Mouse (Mus musculus) cortical plate, adult 2 months (tissue): ENCODE data around the gene Cog3. TPM values are rescaled to one million over a fixed set of nuclear protein-coding genes. Genes with fewer than 3 reads are reported as not detected.
"Not testable (repeated sequence)": the region's sequence is repeated elsewhere in the genome, so short reads cannot be mapped to it uniquely, and the experiment has no call there.

Experiments
- H3K27ac ChIP-seq: fragments of 200-500 bp; 2 replicates; pipeline ENCODE4 v1.5.1; 2012; ENCODE audit warnings: low read length, control low read depth, inconsistent platforms; ENCODE audit not compliant: insufficient read depth
- H3K4me1 ChIP-seq: fragments of 200-500 bp; 2 replicates; pipeline ENCODE4 v1.6.1; 2011; ENCODE audit warnings: low read length; ENCODE audit not compliant: control insufficient read depth, insufficient read depth
- H3K4me3 ChIP-seq: fragments of 200-500 bp; 2 replicates; pipeline ENCODE4 v1.5.1; 2011; ENCODE audit warnings: mild to moderate bottlenecking, low read length, control low read depth; ENCODE audit not compliant: insufficient read depth
- CTCF ChIP-seq: fragments of 200-500 bp; IDR thresholded peaks from 2 replicates; pipeline ENCODE4 v1.5.1; 2011; ENCODE audit warnings: mild to moderate bottlenecking, control low read depth, low read length; ENCODE audit not compliant: insufficient read depth; ENCODE audit errors: extremely low read depth
- POLR2A ChIP-seq: fragments of 200-500 bp; IDR thresholded peaks from 2 replicates; pipeline ENCODE4 v1.6.1; 2011; ENCODE audit warnings: mild to moderate bottlenecking, low read length, control low read depth; ENCODE audit not compliant: insufficient read depth; ENCODE audit errors: extremely low read depth
- polyA plus RNA-seq: library from polyadenylated mRNA; depleted of rRNA; stranded (reverse); fragments of >200 nt; gene quantifications from 2 replicates; pipeline ENCODE4 v1.2.3, GENCODE M21; 2012

Gene Cog3
- polyA plus RNA-seq, 1 experiment = 24.4 TPM

GRCm38 (mm10) chr14:75787794-75788175, 33.5 kb upstream of the Cog3 start:
- TF ChIP-seq POLR2A (no peak), CTCF (no peak)
- Histone ChIP-seq H3K4me1 (no peaks in the 10 kb centered on the region; the same call in 1 of the 2 replicates), H3K27ac (no peak overlapping the region), H3K4me3 (no peak overlapping the region)

GRCm38 (mm10) chr14:75786868-75787793, 32.8 kb upstream of the Cog3 start, which contains the start of gene Slc25a30:
TSS of gene Slc25a30 (minus strand) at chr14:75787037.
- Histone ChIP-seq H3K4me1 (no peaks in the 10 kb centered on the region; the same call in 1 of the 2 replicates), H3K27ac (0 out of 2 replicates have a peak within 1 kb of the TSS, but pooled peaks have one; percentile 33), H3K4me3 (peak within 1 kb of the TSS; percentile 66)
- TF ChIP-seq CTCF (no peak), POLR2A (peak; percentile 91)

- no peaks in the 10 kb centered on the region; the same call in 1 of the 2 replicates for H3K4me1 ChIP-seq
- no peak for TF ChIP-seq CTCF
- TF ChIP-seq POLR2A = no peak
- 0 out of 2 replicates have a peak overlapping the region, but pooled peaks have one; percentile 33 for H3K27ac ChIP-seq
- peak overlapping the region; percentile 66 for H3K4me3 ChIP-seq
Measured at GRCm38 (mm10) chr14:75786424-75786867, 32.1 kb upstream of the Cog3 start.

DNA sequence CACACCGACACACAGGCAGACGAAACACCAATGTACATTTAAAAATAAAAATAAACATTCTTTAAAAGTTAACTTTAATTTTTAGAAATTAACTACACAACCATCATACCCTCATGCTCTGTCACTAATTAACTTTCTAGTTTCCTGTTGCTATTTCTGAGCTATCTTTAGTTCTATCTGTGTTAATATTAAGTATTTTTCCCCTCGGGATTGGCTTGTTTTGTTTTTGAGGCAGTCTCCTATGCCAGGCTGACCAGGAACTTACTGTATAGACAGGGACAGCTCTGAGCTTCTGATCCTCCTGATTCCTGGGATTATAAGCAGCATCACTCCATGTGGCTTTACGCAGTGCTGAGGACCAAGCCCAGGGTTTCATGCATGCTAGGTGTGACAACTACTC, 25.6 kb upstream of the Cog3 start:
- TF ChIP-seq POLR2A (no peak), CTCF (no peak)
- H3K4me3 ChIP-seq = no peak overlapping the region
- no peaks in the 10 kb centered on the region for H3K4me1 ChIP-seq
- no peak overlapping the region for H3K27ac ChIP-seq

DNA sequence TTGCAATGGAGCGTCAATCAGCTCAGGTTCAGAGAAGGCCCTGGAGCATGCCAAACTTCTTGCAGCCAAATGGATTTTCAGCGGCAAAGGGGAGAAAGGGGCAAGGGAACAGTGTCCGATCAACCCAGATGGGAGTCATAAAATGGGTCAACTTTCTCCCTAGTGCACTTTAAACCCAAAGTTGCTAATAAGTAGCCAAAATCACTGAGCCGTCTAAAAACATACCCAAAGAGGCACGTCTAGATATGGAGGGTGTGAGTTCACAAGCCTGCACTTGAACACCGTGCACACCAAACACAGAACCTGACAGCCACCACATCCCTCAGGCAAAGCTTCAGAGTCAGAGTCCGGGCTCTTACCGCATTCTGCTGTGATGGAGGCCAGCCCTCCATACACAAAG, 22.3 kb upstream of the Cog3 start:
- no peak overlapping the region for H3K4me3 ChIP-seq
- TF ChIP-seq POLR2A (no peak), CTCF (no peak)
- no peak overlapping the region for H3K27ac ChIP-seq
- no peaks in the 10 kb centered on the region for H3K4me1 ChIP-seq

DNA sequence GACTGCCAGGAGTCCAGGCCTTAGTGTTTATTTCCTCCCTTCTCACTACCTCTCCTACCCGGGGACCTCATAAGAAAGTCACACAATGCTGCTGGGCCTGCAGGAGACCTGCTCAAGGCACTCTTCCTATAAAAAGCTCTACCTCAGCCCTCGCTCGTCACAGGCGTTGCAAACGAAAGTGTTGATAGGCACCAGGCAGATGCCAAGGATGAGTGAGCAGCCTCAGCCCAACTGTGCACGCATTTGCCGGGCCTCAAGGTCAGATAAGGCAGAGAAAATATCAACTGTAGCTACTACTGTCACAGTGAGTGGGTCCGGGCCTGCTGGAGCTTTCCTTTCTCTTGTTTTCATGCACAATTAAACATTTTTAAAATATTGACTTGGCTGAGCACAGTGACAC, 19.1 kb upstream of the Cog3 start:
- Histone ChIP-seq H3K4me3 (no peak overlapping the region), H3K27ac (no peak overlapping the region), H3K4me1 (no peaks in the 10 kb centered on the region)
- TF ChIP-seq POLR2A = no peak
- no peak for TF ChIP-seq CTCF

GRCm38 (mm10) chr14:75772407-75772806, 18.1 kb upstream of the Cog3 start:
- H3K27ac ChIP-seq, H3K4me3 ChIP-seq, H3K4me1 ChIP-seq: not testable (repeated sequence)

DNA sequence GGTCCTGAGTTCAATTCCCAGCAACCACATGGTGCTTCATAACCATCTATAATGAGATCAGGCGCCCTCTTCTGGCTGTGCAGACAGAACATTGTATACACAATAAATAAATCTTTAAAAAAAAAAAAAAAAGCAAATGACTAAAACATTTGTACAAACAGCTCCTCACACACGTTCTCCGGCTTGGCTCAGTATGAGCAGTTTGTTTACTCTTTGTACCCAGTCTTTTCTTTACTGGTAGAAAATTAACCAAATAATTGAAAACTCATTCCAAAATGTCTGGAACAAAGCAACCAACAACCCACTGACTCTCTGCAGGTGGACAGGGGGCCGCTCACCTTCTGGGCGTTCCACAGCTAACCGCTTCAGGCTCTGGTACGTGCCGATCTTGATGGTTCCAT, 16.8 kb upstream of the Cog3 start:
- H3K27ac ChIP-seq = no peak overlapping the region
- no peaks in the 10 kb centered on the region for H3K4me1 ChIP-seq
- TF ChIP-seq CTCF (no peak), POLR2A (no peak)
- no peak overlapping the region for H3K4me3 ChIP-seq

DNA sequence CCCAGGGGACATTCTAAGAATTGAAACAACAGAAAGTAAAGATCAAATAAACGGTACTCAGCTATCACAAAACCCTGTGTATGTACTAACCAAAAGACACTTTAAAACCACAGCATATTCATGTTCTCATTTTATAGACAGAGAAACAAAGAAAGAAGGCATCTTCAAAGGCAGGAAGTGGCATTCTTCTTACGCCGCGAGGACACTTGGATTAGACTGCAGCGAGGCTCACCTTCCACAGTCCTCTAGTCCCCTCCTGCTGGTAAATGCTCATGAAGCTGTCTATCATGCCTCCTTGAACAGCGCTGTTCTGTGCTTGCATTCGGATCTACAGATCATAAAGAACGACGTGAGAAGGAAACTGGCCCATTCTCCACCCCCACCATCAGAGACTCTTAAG, 15.0 kb upstream of the Cog3 start:
- Histone ChIP-seq H3K4me1 (no peaks in the 10 kb centered on the region), H3K27ac (no peak overlapping the region), H3K4me3 (no peak overlapping the region)
- TF ChIP-seq CTCF = no peak
- no peak for TF ChIP-seq POLR2A

GRCm38 (mm10) chr14:75768275-75768608, 13.9 kb upstream of the Cog3 start:
- Histone ChIP-seq H3K4me3 (no peak overlapping the region), H3K27ac (no peak overlapping the region)
- no peak for TF ChIP-seq CTCF
- TF ChIP-seq POLR2A = no peak

More at GRCm38 (mm10) chr14:75768275-75768608, 13.9 kb upstream of the Cog3 start:
- H3K4me1 ChIP-seq = no peaks in the 10 kb centered on the region
